Mouse (Mus musculus): ENCODE results near the gene Milr1.
"Not testable (repeated sequence)": the region's sequence is repeated elsewhere in the genome, so short reads cannot be mapped to it uniquely, and the experiment has no call there.

Gene Milr1

GRCm38 (mm10) chr11:106776960-106777359 lies 25.9 kb downstream of the Milr1 start:
- DNase-seq (ENCODE audit: low read depth, low spot score), result no peak

- no peak for DNase-seq (ENCODE audit: low read depth, low spot score)
Observed at GRCm38 (mm10) chr11:106777395-106777794, 26.4 kb downstream of the Milr1 start.

GRCm38 (mm10) chr11:106778132-106778531 lies 27.1 kb downstream of the Milr1 start:
- DNase-seq (ENCODE audit: low read depth, low spot score), result no peak

- no peak for DNase-seq (ENCODE audit: low read depth, low spot score)
Observed at GRCm38 (mm10) chr11:106778589-106779387, 27.8 kb downstream of the Milr1 start.

GRCm38 (mm10) chr11:106779388-106780088 lies 28.5 kb downstream of the Milr1 start, which contains the start of gene Polg2:
Gene Polg2 (minus strand): TSS chr11:106779537.
- DNase-seq (ENCODE audit: low read depth, low spot score), result peak; percentile 95

GRCm38 (mm10) chr11:106780089-106780425 lies 29.0 kb downstream of the Milr1 start:
- DNase-seq (ENCODE audit: low read depth, low spot score), result no peak

GRCm38 (mm10) chr11:106780590-106781220 lies 29.7 kb downstream of the Milr1 start:
- no peak for DNase-seq (ENCODE audit: low read depth, low spot score)

GRCm38 (mm10) chr11:106782271-106782670 lies 31.2 kb downstream of the Milr1 start:
- not testable (repeated sequence) for DNase-seq (ENCODE audit: low read depth, low spot score)

- no peak for DNase-seq (ENCODE audit: low read depth, low spot score)
Observed at GRCm38 (mm10) chr11:106782841-106783764, 32.1 kb downstream of the Milr1 start.

- DNase-seq (ENCODE audit: low read depth, low spot score), result no peak
Observed at GRCm38 (mm10) chr11:106784476-106784875, 33.5 kb downstream of the Milr1 start.

- no peak for DNase-seq (ENCODE audit: low read depth, low spot score)
Observed at GRCm38 (mm10) chr11:106785043-106785442, 34.0 kb downstream of the Milr1 start.

- DNase-seq (ENCODE audit: low read depth, low spot score), result peak; percentile 81
Observed at GRCm38 (mm10) chr11:106787131-106788025, 36.4 kb downstream of the Milr1 start.

- DNase-seq (ENCODE audit: low read depth, low spot score), result peak; percentile 96
Observed at GRCm38 (mm10) chr11:106788026-106788774, 37.2 kb downstream of the Milr1 start.

GRCm38 (mm10) chr11:106788775-106789459 lies 37.9 kb downstream of the Milr1 start, which contains the start of the genes Ddx5 and Cep95:
Gene Ddx5 (minus strand): TSS chr11:106789185.
Gene Cep95 (plus strand): TSS chr11:106789252.
- DNase-seq (ENCODE audit: low read depth, low spot score), result peak; percentile 97

GRCm38 (mm10) chr11:106789649-106790048 lies 38.6 kb downstream of the Milr1 start:
- DNase-seq (ENCODE audit: low read depth, low spot score), result no peak

- DNase-seq (ENCODE audit: low read depth, low spot score), result no peak
Observed at GRCm38 (mm10) chr11:106793846-106794245, 42.8 kb downstream of the Milr1 start.

GRCm38 (mm10) chr11:106795679-106796078 lies 44.7 kb downstream of the Milr1 start:
- DNase-seq (ENCODE audit: low read depth, low spot score), result no peak

- DNase-seq (ENCODE audit: low read depth, low spot score), result no peak
Observed at GRCm38 (mm10) chr11:106802069-106802627, 51.1 kb downstream of the Milr1 start.
